ENCODE assay signal across 18 mouse cellular contexts in the genomic region with DNA sequence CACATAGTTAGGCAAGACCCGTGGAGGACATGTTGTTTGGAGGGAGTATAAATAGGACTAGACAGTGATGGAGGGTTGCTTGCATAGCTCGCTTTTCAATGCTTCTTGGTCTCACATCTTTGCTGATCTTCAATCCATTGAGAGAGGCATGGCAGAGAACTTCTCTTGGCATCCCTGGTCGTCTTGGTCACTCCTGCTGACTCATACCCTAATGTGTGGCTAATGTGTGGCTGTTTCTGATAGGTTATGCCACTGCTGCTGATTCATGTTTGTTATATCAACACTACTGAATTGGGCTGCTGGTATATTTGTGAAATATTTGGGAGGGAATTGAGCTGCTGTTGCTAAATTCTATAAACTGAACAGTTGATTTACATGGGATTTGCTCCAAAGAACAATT.
A peak's percentile ranks its signal among the peaks of the same experiment; 100 is the strongest.
DNase-seq lines count a peak whose midpoint lies in the region; ATAC-seq lines count a peak whose summit lies in the region.
"Had no signal": no experiment of that assay in that cellular context is flagged by ENCODE, and none has a peak within 500 bp of the region (broad histone marks: within the 10 kb centered on the region; RNA-seq: fewer than 3 reads in every experiment).

No protein-coding gene starts in this region.

- no peak for ATAC-seq in frontal cortex, adult (ENCODE audit: low TSS enrichment)
- ATAC-seq: forebrain, embryonic 15.5 days; hindbrain, embryonic 16.5 days; intestine, embryonic 15.5 days; Patski had no signal

- intact Hi-C loops in left cerebral cortex, postnatal 14 days (cut with DNase I): no loop called here

- peak; percentile 33 for DNase-seq in adrenal gland, adult 2 months
- no peak for DNase-seq in adrenal gland, postnatal 14 days
- peak; percentile 7 for DNase-seq in MN1 (ENCODE audit: low spot score)
- peak; percentile 8 for DNase-seq in adipocyte (ENCODE audit: low spot score)
- DNase-seq in gastrocnemius, postnatal 25 days: no peak
- no peak for DNase-seq in left cerebral cortex, postnatal 14 days (ENCODE audit: low spot score in 2 of 2)
- DNase-seq: adrenal gland, adult 8-10 months; cerebellum, adult 18-20 months; cerebellum, adult 9-10 months; cerebellum, postnatal 14 days; gastrocnemius, postnatal 10 days; heart, postnatal 36 days; kidney, adult 11 months had no signal

Comparison
In these comparisons a context has a peak if more than half of its experiments do, and no peak if none do; other contexts are left out.
1. DNase-seq: peak in adrenal gland, adult 2 months (single experiment), MN1 (single experiment) and adipocyte (single experiment); none in adrenal gland, postnatal 14 days (single experiment), gastrocnemius, postnatal 25 days (single experiment) and left cerebral cortex, postnatal 14 days (0 of 2).